Mouse (Mus musculus) thymus, postnatal 0 days (tissue): ENCODE results near the gene Hhip. TPM values are rescaled to one million over a fixed set of nuclear protein-coding genes. Genes with fewer than 3 reads are reported as not detected.
"Not testable (repeated sequence)": the region's sequence is repeated elsewhere in the genome, so short reads cannot be mapped to it uniquely, and the experiment has no call there.

ENCODE experiments used
- DNase-seq: peaks from one replicate; pipeline ENCODE4 v3.0.0-alpha.2; 2015; ENCODE audit warnings: low spot score
- polyA plus RNA-seq: library from polyadenylated mRNA; unstranded; fragments of >200 nt; fragmentation: Nextera tagmentation; extraction: Ambion mirVana; gene quantifications from 2 replicates; pipeline ENCODE4 v1.2.1, GENCODE M21; 2015

Gene Hhip
- polyA plus RNA-seq, 1 experiment from 2014 or later, result 4.4 TPM

DNA sequence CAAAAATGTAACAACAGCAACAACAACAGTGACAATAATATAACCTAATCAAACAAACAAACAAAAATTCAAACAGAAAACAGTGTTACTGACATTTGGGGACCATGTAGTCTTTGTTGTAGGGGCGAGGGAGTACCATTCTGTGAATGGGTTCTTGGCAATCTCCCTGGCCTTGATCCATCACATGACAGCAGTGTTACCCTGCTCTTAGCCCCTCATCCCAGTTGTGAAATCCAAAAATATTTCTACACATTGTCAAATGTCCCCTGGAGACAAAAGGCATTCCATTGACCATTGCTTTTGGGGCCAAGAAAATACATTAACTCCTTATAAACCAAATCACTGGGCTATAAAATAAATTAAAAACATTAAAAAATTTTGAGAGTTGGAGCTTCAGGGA lies 64.3 kb downstream of the Hhip start:
- DNase-seq, result no peak

DNA sequence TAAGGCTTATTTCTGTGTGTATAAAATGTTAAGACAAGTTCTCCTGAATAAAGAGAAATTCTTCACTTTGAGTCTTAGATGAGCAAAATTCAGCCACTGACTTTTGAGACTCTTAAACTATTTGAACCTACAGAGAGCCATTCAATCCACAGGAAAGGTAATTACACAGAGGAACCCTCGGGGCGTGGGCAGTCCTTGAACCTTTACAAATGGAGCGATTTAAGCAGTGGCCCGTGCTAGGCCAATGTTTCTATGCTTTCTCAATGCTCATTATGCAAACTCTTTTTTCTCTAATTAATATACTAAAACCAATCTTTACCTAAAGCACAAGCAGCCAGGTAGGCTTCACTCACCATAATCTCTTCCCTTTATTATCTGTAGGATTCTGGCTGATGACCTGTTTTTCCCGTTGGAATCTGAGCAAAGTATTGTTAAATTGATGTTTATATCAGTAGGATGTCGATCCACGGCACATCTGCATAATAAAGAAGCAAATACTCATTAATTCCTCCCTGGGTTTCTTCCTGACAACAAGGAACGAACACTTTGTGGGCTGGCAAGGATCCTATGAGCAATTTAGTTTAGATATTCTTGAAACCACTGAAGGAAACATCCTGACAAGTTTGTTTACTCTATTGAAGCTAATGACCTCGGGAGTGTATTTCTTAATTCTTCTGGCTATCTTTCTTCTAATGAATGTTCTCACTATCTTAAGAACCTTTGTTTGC lies 65.5 kb downstream of the Hhip start:
- DNase-seq, result no peak

DNA sequence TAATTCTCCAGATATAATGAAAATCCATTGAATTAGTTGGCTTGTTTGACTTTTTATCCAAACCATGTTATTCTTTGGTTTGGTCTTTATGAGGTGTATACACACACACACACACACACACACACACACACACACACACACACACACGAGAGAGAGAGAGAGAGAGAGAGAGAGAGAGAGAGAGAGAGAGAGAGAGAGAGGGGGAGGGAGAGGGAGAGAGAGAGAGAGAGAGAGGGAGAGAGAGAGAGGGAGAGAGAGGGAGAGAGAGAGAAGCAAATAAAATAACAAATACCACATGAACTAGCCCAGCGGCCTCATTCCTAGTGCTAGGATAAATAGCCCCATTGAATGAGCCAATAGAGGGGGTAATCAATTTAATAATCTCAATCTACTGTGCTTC lies 66.4 kb downstream of the Hhip start:
- not testable (repeated sequence) for DNase-seq

DNA sequence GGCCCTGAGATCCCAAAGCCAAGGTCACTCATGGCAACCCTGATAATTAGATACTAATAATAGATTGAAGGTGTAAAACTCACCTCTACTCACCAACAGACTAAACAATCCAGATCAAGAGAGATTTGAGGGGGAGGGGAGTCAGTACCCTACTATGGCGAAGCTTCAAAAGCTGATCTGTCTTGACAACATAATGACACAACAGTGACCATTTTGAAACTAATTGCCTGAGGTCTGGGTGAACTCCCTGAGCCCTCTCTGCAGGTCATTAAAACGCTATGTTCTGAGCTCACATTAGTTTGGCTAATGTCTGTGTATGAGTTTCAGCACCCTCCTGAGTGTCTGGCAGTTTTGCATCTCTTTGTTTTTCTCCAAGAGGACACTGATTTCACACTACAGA lies 72.9 kb downstream of the Hhip start:
- DNase-seq, result no peak

DNA sequence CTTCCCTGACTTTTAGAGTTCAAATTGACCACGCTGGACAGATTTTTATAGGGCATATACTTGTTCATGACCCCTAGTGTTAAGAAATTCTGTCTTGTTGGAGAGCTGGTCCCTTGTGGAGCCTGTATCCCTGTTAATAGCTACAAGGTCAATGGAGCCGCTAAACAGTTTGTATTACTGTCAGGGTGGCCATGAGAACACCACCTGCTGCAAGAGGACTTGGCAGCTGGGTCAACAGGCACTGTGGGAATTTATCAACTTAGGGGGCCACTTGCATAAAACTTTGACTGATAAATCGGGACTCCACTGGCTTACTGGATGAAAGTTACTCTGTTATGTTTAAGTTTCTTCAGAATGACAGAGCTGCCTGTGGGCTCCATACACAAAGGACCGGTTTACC lies 75.7 kb downstream of the Hhip start:
- DNase-seq, result no peak

DNA sequence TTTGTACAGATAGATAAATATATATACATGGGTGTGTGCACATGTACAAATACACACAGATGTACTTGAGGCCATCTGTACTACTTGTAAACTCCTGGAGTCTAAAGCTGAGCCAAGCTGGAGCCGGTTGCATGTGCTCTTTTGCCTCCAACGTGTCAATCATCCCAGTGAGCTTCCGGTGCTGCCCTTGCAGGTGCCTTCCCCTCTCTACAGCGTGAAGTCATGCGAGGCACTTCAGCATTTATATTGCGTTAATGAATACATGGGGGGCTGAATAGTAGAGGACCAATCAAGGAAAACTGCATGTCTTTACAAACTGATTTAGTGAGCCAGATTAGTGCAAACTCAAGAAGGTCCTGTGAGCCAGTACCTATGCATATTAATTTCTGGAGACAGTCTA lies 91.6 kb downstream of the Hhip start:
- no peak for DNase-seq

DNA sequence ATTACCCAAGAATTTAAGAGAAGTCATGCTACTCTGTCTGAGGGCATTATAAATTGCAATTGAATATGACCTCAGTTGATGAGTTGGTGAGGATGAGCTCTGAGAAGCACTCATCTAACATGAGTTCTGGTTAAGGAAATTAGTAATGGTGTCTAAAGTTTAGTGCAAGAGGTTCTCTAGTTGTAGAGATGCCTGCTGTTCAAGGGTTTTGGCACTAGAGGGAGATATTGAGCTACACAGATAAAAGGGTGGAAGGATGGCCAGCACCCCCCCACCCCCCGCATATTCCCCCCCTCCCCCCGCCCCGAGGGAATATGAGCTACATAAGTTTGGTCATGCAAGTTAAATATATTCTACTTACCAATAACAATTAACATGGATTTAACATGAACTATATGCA lies 104.9 kb downstream of the Hhip start:
- DNase-seq, result peak; percentile 20

DNA sequence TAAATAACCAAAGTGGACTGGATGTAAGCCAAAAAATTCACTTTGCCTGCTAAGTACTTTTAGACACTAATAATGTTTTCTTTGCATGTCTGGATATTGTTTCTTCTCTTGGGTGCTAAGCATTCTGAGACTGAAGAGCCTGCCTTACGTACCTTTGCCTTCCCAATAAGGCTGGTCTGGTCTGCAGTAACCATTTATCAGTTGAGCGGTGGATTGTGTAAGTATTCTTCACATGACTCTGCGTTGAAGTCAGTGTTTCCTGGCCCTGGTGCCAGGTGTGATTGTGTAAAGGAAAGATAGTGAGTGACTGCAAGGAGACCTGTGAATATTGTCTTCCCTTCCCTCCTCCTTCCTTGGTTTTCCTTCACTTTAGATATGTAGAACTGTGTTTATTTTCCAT lies 107.4 kb downstream of the Hhip start:
- no peak for DNase-seq

DNA sequence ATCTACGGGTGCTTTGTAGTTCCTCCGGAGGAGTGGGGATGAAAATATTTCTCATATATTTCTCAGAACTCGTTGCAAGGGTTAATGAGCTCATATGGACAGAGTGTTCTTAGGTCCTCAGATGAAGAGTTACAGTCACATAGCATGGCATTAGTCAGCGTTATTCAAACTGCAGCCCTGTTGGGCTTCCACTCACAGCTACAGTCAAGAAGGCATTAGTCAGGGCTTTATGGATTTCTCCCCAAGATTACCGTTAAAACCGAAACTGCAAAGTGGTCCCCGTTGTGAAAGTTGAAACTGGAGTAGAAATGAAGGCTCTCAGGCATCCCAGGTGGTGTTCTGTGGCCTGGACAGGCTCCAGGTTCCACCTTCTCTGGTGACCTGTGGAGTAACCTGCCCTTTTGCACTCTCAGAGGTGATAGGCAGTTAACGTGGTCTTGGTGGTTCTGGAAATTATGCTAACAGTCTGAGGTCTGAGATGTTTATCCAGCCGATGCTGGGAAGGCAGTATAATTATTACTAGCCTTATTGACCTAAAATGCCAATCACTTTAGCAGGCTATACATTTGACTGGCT lies 112.2 kb downstream of the Hhip start:
- no peak for DNase-seq

DNA sequence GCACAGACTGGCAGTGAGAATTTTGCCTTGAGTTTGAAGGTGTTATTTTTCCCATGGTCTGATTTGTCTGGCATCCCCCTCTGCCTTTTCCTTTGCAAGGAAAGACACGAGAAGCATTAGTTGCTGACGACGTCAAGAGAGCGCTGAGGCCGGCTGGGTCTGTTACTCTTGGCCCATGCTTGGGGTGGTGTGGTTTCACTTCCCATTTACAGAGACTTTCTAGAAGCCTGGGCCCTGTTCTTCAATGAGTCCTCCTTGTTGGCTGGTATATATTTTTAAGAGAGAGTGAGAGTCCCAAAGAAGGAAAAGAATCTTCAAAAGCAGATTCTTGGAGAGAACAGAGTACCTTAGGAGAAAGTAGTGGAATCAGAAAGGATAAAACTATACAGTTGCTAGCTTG lies 116.7 kb downstream of the Hhip start:
- DNase-seq, result no peak

DNA sequence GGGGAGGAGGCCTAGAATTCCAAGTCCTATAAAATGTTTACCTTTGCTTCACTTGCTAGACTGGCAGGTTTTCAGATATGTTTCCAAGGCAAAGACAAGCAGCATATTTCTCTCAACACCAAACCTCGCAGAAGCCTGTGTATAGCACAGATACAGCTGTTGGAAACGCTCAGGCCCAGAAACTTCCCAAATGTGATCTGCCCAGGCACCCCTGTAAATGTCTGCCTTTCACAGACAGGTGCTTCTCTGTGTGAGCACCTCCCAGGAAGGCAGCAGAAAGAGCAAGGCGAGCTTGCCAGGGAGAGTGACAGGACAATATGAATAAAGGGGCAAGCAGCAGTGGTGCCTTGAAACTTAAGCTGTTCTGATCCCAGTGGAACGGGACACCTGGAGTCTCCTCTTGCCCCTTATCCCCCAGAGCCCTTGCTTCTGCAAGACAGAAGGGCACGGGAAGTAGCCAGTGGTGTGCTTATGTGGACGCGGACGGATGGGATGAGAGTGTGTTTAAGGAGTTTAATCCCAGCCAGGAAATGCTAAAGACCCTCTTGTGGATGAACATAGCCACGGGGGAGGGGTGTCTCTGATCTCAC lies 120.9 kb downstream of the Hhip start:
- no peak for DNase-seq

DNA sequence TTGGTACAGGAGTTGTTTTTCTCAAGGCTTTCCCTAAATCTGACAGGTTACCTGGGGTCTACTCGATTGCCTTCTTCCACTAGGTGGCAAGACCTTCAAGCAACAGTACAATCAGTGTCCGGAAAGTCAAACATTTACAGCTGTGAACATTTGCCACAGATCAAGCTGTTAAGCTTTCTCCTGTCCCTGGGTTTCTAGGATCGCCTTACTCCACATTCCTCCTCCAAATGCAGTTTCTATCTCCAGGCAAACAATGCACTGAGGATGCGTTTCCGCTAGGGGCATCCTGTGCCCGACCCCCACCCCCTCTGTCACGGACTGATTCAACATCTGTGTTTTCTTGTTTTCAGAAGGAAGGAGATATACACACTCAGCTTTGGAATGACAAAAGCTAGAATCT lies 122.0 kb downstream of the Hhip start:
- DNase-seq, result no peak

DNA sequence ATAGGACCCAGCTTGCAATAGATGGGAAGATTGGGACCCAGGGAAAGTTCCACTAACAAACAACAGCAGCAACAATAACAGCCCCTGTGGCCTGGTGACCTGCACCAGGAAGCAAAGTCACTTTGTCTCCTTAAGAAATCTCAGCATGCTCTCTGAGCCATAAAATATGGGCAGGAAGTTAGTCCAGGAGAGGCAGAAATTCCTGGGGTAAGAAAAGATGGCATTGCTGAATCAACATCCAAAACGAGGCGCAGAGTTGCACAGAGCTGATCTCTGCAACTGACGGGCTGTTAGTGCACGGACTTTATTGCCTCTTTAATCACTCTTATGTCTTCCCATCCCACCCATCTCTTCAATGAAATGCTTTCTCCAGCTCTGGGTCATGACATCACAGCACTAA lies 128.6 kb downstream of the Hhip start:
- DNase-seq, result no peak

DNA sequence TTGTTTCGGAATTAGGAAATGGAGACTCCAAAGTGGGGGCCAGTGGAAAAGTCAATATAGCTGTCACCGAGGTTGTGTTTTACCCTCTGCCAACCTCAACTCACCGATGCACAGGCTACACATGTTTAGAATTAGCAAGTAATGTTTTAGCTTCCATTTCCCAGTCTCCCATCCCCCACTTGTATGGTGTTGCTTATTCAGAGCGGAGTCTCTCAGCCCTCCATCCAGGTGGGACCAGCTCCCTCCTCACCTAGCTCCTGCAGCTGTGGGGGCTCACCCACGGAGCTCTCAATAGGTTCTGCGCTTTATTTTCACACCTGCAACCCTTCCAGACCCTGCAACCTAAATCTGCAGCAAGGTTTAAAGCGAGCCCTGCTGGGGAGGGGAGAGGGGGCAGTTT lies 140.6 kb downstream of the Hhip start:
- DNase-seq, result no peak
